Mouse (Mus musculus) B cell, adult 2 months (primary cell): ENCODE measurements around the gene Cdx2.

Experiments used
- DNase-seq, 2 experiments: peaks; one replicate each; pipeline ENCODE4 v3.0.0; 2022

The Cdx2 gene

DNA sequence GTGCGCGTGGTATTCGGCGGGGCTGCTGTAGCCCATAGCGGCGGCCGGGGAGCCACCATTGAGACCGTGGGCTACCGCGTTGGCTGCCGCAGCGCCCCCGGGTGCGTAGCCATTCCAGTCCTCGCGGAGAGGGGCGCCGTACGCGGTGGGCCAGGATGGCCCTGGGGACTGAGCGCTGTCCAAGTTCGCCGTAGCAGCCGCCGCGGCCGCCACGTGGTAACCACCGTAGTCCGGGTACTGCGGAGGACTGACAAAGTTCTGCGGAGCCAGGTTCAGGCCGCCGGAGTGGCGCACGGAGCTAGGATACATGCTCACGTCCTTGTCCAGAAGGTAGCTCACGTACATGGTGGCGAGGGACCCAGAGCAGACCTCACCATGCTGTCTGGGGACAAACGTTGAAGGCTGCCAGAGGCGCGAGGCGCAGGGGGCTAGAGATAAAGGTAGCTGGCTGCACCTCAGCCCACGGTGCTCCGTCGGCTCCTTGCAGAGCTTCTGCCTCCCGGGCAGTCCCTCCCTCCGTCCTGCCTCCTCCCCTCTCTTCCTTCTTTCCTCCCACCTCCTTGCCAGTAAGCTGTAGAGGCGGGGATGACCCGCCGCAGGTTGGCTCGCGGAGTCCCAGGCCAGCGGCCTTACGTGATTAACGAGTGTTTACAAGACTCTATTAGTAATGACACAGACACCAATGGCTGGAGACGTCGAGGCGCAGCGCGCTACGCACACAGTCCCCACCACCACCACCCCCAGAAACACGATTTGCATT is at the start of gene Cdx2:
Cdx2 (minus strand) TSS at position 633 of the 760 bp plus-strand sequence.
- no peak for DNase-seq

DNA sequence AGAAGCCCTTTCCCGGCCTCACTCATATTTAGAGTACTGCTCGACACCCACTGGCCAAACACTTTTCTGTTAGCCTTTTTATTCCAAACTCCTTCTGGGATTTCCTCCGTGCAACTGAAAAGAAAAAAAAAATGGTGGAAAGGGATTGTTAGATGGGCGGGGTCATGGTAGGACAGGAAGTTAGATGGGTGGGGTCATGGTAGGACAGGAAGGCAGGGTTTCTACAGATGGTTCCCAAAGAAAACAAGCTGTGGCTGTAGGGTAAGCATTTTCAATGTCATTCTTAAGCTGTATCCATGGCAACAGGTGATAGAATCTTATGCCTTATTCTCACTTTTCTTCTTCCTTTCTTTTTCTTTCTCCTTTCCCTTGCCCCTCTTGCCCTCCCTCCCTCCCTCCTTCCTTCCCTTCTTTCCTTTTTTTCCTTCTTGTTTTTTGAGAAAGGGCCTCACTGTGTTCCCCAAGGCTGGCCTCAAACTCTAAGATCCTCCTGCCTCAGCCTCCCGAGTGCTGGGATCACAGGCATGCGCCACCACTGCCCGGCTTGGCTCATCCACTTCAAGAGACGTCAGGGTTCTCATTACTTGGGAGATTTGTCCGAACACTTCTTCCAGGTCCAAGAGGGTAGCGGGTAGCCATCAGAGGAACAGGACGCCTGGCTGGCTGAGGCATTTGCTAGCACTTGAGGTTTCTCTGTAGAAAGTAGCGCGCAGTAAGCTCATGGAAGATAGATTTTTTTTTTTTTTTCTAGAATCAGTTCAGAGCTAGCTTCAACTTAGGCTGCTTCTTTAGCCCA is 49.4 kb upstream of the Cdx2 start:
- DNase-seq: peak in 1 of 2 experiments; percentile 37

DNA sequence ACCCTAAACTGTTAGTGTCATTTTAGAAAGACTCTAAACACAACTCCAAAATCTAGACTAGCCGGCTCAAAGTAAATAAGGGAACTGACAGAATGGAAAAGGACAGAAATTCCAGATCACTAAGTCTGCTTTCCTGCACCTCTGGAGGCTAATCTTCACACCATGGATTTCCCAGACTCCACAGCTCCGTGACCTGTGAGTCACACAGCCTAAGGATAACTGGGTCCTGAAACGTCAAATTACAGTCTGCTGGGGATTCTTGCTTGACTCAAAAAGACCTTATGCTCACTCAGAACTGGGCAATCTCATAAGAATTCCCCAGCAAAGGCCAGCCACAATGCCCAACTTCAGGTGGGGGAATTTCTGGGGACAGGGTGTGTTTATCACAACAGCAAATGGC is 48.7 kb upstream of the Cdx2 start:
- DNase-seq: no peak

DNA sequence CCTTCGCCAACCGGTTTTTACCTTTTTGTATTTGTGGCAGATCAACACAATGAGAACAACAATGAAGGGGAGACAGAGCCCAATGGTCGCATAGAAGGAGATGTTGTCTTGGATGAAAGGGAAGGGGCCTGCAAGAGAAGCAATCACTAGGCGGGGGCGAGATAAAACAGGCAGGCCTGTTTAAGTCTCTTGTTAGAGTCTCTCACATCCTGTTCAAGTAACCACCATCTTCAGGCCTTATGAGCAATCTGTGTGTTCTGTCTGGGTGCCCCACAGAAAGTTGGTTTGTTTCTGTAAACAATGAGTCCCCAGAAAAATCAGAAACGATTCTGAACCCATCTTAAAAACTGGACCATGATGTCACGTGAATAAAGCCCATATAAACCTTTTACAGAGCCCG is 47.9 kb upstream of the Cdx2 start:
- no peak for DNase-seq

DNA sequence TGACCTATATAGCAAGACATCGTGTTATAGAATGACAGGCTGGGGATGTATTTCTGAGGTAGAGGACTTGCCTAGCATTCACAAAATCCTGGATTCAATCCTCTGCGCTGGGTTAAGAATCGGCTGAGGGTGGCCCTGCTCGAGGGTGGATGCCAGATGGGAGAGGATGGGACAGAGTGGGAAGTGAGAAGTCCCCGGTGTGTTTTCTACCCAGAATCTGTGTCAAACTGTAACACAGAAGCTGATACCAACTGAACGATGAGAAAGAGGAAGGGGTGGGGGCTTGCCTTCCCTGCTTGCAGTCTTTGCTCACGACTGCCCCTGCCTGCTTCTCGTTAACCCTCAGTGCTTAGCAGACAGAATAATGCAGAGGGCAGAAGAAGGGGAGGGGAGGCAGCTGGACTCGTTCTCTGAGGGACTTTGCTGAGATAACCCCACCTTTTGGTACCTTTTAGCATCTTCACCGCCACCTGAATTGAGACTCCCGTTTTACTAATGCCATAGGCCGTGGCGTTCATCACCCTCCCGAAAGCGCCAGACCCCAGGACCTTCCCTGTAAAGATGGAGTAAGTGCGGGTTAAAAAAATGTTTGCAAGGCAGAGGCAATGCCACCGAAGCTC is 47.2 kb upstream of the Cdx2 start:
- DNase-seq: peak; percentile 33 to 42

DNA sequence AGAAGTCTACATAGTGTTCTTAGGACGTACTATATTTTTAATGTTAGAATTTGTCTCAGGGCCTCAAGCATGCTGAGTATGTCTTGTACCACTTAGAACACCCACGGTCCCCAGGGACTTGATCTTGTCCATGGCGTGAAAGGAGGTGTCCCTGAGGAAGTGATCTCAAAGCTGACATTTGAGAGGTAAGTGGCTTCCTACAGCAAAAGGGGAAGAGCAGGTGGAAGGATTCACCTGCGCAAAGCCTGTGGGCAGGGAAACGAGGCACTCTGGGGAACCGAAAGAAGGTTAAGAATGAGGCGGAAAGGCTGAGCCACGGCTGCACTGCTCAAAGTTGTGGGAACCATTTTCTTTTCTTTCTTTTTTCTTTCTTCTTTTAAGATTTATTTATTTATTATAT is 44.9 kb upstream of the Cdx2 start:
- peak; percentile 72 to 74 for DNase-seq

DNA sequence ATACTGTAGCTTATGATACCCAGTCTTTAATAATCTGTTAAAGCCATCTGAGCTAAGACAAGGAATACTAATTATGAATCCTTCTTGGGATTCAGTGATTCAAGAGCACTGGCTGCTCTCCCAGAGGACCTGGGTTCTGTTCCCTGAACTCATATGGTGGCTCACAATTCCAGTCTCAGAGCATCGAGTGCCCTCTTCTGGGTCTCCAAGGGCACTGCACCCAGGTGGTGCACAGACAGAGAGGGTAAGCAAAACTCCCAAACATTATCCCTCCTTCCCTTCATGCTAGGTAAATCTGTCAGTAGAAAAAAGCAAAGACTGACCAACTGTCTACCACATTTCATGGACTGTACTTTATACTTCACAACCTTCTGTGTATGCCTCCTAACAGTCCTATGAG is 38.9 kb upstream of the Cdx2 start:
- DNase-seq: no peak

DNA sequence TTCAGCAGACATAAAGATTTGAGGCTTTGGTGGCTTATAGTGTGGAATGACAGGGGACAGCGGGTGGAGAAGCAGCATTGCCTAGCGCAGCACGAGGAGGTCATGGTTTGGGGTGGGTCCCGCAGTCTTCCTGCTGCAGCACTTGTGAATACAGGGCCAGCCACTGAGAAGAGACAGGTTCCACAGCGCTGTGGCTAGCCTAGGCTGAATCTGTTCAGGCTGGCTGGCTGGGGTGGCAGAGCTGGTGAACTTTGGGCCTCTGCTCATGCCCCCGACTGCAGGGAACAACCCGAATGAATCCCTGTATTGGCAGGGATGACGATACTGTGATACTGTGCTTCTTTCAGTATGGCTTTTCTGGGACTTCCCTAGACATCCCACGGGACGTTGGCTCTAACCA is 36.8 kb upstream of the Cdx2 start:
- DNase-seq: no peak

DNA sequence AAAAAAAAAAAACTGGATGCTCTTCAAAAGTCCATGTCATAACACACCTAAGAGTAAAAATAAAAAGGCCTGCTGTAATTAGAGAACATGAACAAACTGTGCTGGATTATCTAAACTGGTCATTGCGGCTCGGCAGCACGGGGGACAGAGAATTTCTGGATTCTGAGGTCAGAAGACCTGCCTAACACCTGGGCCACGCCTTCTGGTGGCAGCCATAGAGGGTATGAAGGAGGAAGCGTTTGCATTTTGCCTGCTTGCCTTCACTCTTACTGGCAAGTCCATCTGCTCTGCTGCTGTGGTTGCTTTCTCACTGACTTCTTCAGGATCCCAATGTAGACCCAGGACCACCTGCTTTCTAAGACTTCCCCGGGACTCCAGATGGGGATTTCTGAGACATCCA is 35.8 kb upstream of the Cdx2 start:
- DNase-seq: no peak

DNA sequence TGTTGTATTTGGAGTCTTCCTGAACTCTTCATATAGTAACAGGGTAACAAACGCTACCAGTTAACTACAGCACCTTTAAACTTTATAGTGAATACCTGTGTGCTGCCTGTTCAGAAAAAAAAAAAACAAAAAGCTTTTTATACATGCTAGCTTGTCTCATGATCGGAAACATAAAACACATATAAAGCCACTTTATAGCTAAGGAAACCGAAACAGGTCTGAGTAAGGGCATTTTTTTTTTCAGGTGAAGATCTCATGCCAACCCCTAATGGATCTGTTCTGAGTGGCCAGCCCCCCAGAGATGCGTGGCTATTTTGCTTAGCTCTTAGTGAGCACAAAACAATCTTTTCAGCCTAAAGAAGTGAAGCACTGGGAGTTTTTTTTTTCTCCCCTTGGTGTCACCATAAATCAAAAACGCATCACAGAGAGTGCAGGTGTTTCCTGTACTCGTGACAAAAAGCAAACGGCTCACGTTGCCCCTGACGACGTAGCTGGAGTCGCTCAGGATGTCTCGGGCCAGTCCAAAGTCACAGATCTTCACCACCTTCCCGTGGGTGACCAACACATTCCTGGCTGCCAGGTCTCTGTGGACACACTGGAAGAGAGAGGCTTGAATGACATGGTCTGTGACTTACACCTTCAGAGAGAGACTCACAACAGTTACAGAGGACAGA is 33.8 kb upstream of the Cdx2 start:
- DNase-seq: peak; percentile 87

DNA sequence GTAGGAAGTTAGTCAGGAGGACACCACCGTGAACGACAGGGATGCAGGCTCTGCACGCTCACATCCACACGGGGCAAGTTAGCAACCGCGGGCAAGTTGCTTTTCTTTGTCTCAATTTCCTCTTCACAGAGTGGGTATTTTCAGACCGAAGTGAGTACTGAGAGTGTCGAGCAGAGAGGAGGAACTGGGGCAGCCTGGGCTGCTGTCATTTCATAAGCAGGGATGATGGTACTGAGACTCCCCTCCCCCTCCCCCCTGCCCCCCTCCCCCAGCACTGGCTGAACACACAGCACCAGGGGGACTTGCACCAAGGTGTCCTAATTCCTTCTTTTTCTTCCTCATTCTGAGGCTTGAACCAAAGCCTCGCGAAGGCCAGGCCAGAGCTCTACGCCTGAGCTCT is 32.5 kb upstream of the Cdx2 start:
- peak; percentile 66 to 69 for DNase-seq

DNA sequence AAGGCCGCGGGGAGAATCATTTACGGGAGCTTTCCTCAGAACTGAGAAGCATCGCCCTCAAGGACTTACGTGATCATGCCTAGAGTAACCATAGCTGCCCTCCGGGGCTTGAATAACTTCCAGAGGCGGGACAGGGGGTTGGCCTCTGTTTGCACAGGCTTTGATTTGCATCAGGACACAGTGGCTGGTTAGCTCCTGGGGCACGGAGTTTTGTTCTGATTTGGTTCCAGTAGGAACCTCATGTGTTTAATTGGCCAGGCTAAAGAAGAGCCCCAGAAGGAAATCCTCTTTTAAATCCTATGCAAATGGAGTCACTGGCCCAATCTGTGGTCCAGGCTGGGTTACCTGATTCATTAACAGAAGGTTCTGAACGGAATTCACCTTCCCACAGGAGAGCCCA is 31.9 kb upstream of the Cdx2 start:
- DNase-seq: peak; percentile 78 to 82

DNA sequence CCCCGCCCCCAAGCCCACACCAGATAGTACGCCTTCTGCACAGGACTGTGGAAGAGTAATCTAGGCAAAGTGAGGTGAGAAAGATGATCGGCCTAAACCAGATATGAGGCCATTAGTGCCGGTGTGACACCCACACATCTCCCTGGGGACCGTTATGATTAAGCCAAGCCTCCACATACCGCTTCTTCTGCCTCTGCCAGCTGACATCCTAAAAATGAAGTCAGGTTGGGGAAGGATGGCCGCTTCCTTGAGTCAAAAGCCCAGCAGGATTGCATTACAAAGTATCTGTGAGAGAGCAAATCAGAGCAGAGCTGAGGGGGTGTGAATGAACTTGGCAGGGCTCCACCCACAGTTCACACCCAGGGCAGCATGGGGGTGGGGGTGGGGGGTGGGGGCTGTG is 25.6 kb upstream of the Cdx2 start:
- DNase-seq: peak; percentile 47 to 57

DNA sequence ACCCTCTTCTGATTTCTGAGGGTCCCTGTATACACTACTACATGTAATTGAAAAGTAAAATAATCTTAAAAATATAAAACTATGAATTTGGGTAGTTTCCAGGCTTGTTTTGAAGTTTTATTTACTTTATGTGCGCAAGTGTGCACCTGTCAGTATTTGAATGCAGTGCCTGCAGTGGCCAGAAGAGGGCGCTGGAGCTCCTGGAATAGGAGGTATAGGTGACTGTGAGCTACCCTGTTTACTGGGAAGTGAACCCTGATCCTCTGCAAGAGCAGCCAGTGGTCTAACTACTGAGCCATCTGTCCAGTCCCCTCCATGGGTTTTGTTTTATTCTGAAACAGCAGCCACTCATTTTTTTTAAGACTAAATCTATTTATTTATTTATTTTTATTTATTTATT is 24.5 kb upstream of the Cdx2 start:
- peak; percentile 93 for DNase-seq

DNA sequence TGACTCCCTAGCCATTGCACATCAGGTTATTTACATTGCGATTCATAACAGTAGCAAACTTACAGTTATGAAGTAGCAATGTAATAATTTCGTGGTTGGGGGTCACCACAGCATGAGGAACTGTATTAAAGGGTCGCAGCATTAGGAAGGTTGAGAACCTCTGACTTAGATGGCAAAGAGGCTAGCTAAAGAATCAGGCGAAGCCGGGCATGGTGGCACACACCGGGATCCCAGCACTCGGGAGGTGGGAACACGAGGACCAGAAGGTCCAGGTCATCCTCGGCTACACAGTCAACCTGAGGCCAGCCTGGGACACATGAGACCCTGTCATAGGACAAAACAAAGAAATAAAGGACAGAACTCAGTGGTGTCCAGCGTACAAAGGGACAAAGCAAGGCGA is 22.9 kb upstream of the Cdx2 start:
- DNase-seq: no peak

DNA sequence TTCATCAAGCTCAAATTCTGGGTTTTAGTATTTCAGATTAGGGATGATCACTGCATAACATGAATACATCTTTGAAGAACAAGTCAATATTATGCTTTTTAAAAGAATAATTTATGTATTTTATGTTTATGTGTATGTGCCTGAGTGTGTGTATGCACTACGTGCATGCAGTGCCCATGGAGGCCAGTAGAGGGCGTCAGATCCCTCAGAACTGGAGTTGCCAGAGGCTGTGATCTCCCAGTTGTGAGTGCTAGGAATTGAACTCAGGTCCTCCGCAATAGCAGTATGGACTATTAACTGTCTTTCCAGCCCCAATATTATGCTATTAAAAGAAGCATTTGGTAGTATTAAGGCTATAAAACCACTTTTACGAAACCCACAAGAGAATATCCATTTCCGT is 20.6 kb upstream of the Cdx2 start:
- DNase-seq: peak in 1 of 2 experiments; percentile 34

DNA sequence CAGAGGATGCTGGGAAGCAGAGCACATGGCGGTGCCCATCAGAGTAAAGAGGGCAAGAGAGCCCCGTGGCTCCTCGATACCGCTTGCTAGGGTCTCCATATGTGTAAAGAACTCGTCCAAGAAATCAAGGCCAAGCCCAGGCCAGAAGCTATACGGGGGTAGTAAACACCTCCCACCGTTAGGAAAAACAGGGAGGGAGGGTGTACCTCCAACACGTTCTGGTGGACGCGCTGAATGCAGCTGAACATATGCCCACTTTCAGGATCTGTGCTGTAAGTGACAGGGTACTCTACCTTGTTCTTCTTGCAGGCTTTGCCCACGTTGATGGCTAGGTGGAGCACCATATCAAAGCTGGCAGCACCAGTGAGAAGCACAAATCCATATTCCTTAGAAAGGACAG is 18.9 kb upstream of the Cdx2 start:
- DNase-seq: no peak

DNA sequence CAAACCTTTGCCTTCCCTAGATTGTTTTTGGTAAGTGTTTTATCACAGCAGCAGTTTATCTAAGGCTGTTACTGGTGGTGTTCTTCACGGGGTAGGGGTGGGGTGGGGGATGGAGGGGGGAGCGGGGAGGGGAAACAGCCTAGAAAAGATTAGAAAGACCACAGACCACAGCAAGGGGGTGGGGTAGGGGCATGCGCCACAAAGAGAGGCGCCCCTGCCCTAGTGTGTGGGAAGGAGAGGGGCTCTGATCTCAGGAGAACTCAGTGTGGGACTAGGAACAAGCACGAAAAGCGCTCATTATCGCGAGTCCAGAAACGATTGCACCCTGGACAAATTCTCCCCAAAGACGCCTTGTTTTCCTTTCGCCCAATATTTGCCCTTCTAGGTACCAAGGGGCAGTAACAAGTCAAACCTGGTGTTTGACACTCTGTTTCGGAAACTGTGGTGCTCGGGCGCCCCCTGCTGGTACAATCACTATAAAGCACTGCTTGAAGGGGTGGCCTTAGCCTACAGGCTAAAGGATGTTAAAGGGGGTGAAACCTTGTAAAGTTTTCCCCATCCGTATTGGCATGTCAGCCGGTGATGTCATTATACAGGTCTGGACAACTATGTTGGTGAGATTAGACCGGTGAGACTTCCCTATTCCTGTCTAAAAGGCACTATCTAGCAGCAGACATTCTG is 16.3 kb upstream of the Cdx2 start:
- peak; percentile 94 for DNase-seq

DNA sequence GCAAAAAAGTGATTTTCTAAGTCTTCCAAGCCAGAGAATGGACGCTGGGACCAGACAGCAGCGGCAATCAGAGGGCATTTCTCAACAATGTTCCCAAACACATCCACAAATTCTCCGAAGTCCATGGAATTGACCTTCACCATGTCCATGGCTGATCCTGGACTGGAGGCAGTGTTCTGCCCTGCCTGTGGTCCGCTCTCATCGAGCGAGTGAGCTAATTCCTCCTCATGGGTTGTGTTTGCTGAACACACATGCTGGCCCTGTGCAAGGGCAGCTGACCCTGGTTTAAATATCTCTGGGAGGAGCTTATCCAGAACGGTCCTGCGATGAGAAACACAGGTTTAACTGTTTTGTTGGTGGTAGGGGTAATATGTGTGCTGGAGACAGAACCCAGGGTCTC is 15.1 kb upstream of the Cdx2 start, which contains the start of gene Urad:
Urad (minus strand) TSS at position 258 of the 400 bp plus-strand sequence.
- DNase-seq: no peak

DNA sequence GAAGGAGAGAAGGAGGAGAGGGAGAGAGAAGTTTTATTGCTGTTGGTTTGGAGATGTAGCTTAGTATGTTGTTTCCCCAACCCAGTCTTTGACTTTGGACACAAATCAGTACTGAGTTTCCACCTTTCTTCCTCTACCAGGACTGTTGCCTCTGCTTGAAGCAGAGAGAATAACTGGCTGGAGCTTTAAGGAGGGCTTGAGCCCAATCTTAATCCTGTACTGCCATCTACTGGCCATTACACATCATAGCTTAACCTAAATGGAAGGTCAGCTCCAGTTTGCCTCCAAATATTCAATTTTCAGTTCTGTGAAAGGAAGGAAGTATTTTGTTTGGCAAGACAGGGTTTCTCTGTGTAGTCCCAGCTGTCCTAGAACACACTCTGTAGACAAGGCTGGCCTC is 12.6 kb upstream of the Cdx2 start:
- DNase-seq: peak; percentile 58 to 63

DNA sequence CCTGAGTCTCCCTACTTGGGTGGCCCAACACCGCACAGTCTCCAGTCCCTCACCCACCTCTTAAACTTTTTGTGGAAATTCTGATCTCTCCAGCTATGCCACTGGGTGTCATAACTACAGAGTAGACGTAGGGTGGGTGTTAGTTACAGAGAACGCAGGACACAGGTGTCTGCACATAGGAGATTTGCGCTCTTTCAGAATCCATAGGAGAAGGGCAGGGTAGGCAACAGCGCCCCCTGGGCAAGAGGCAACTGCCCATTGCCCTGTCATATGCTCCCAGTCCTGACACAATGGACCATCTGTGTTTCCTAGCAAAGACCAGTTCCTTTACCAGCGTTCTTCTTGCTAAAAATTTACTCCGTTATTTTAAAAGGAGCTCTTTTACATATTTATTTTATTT is 10.9 kb upstream of the Cdx2 start:
- peak in 1 of 2 experiments; percentile 34 for DNase-seq

DNA sequence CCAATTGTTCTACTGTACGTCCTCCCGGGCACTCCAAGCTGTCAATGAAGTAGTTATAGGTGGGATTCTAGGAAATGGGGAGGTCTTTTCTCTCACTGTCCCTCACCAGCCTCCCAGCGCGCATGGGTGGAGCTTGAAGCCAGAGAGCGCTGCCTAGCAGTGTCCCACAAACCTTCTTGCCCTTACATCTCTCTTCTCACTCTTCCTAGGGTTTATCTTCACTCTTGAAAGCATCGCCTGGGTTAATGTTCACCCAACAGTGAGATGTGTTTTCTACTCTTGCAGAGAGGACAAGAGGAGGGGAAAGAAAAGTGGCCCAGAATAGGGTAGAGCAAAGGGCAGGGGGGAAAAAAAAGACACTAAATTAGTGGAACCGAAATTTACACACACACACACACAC is 10.3 kb upstream of the Cdx2 start:
- no peak for DNase-seq
